Mouse (Mus musculus) embryonic facial prominence, embryonic 12.5 days (tissue): ENCODE results near the gene Exoc6. TPM values are rescaled to one million over a fixed set of nuclear protein-coding genes. Genes with fewer than 3 reads are reported as not detected.
A peak's percentile ranks its signal among the peaks of the same experiment; 100 is the strongest.

ENCODE experiments used
- ATAC-seq: fragments of 200-750 bp; cut with Nextera tagmentation; 2 replicates; pipeline ENCODE4 v1.8.0; 2017; ENCODE audit not compliant: insufficient number of reproducible peaks, insufficient read depth, low FRiP score, low TSS enrichment
- H3K27ac ChIP-seq: fragments of 300-500 bp; sonication (generic); 2 replicates; pipeline ENCODE4 v1.5.1; 2016; ENCODE audit warnings: mild to moderate bottlenecking
- H3K27me3 ChIP-seq: fragments of 300-500 bp; sonication (generic); 2 replicates; pipeline ENCODE4 v1.6.1; 2016; ENCODE audit warnings: mild to moderate bottlenecking, moderate library complexity
- H3K36me3 ChIP-seq: fragments of 300-500 bp; sonication (generic); 2 replicates; pipeline ENCODE4 v1.6.1; 2016; ENCODE audit warnings: mild to moderate bottlenecking
- H3K4me1 ChIP-seq: fragments of 300-500 bp; sonication (generic); 2 replicates; pipeline ENCODE4 v1.6.1; 2016
- H3K4me2 ChIP-seq: fragments of 300-500 bp; sonication (generic); replicated peaks from 2 replicates; pipeline ENCODE4 v1.6.1; 2016; ENCODE audit warnings: mild to moderate bottlenecking, moderate library complexity
- H3K4me3 ChIP-seq: fragments of 300-500 bp; sonication (generic); 2 replicates; pipeline ENCODE4 v1.5.1; 2016; ENCODE audit warnings: mild to moderate bottlenecking
- H3K9ac ChIP-seq: fragments of 300-500 bp; sonication (generic); 2 replicates; pipeline ENCODE4 v1.6.1; 2016; ENCODE audit warnings: mild to moderate bottlenecking, moderate library complexity
- H3K9me3 ChIP-seq: fragments of 300-500 bp; sonication (generic); 2 replicates; pipeline ENCODE4 v1.6.1; 2016; ENCODE audit warnings: mild to moderate bottlenecking, moderate library complexity
- WGBS: fragments of 180-500 bp; shearing (Covaris S2); methylation state at CpG from one replicate; pipeline ENCODE4 v1.1.7; 2016; 5-methylcytosine and 5-hydroxymethylcytosine counted together
- polyA plus RNA-seq: library from polyadenylated mRNA; unstranded; fragments of >200 nt; fragmentation: Nextera tagmentation; extraction: Ambion mirVana; gene quantifications from 2 replicates; pipeline ENCODE4 v1.2.1, GENCODE M21; 2016

The Exoc6 gene
- polyA plus RNA-seq, 1 experiment from 2014 or later, result 7.7 TPM

GRCm38 (mm10) chr19:37585684-37586083 is 35.5 kb downstream of the Exoc6 start:
- Histone ChIP-seq H3K4me2 (no peak overlapping the region), H3K27me3 (no peaks in the 10 kb centered on the region), H3K4me3 (no peak overlapping the region), H3K9ac (no peak overlapping the region), H3K9me3 (no peaks in the 10 kb centered on the region), H3K27ac (no peak overlapping the region), H3K4me1 (no peaks in the 10 kb centered on the region), H3K36me3 (no peaks in the 10 kb centered on the region)
- no peak for ATAC-seq
- WGBS, result 73% methylated on average over 8 of the region's 8 CpGs

GRCm38 (mm10) chr19:37590544-37590943 is 40.3 kb downstream of the Exoc6 start:
- Histone ChIP-seq H3K4me2 (no peak overlapping the region), H3K36me3 (no peaks in the 10 kb centered on the region), H3K9ac (no peak overlapping the region), H3K9me3 (no peaks in the 10 kb centered on the region), H3K27ac (no peak overlapping the region), H3K27me3 (no peaks in the 10 kb centered on the region), H3K4me3 (no peak overlapping the region), H3K4me1 (no peaks in the 10 kb centered on the region)
- WGBS, result 92% methylated on average over 7 of the region's 7 CpGs
- no peak for ATAC-seq

GRCm38 (mm10) chr19:37601968-37602848 is 52.0 kb downstream of the Exoc6 start:
- peak overlapping the region; percentile 32 for H3K4me2 ChIP-seq
- H3K27me3 ChIP-seq, result no peaks in the 10 kb centered on the region
- no peak overlapping the region for H3K9ac ChIP-seq
- 0 out of 2 replicates have a peak, but pooled peaks have one; percentile 47 for ATAC-seq
- no peak overlapping the region for H3K27ac ChIP-seq
- H3K36me3 ChIP-seq, result no peaks in the 10 kb centered on the region
- 32% methylated on average over 22 of the region's 22 CpGs for WGBS
- no peaks in the 10 kb centered on the region for H3K9me3 ChIP-seq
- peaks cover 3% of the 10 kb centered on the region; the same call in 1 of the 2 replicates for H3K4me1 ChIP-seq
- H3K4me3 ChIP-seq, result no peak overlapping the region

GRCm38 (mm10) chr19:37609991-37610390 is 59.8 kb downstream of the Exoc6 start:
- no peak for ATAC-seq
- Histone ChIP-seq H3K4me1 (peaks cover 9% of the 10 kb centered on the region; the same call in 1 of the 2 replicates), H3K4me3 (no peak overlapping the region), H3K4me2 (no peak overlapping the region), H3K27me3 (no peaks in the 10 kb centered on the region), H3K27ac (no peak overlapping the region), H3K9me3 (no peaks in the 10 kb centered on the region), H3K36me3 (no peaks in the 10 kb centered on the region), H3K9ac (no peak overlapping the region)
- 68% methylated on average over 7 of the region's 7 CpGs for WGBS

- Histone ChIP-seq H3K4me2 (no peak overlapping the region), H3K4me1 (peaks cover 9% of the 10 kb centered on the region; the same call in 1 of the 2 replicates), H3K9ac (no peak overlapping the region), H3K4me3 (no peak overlapping the region), H3K9me3 (no peaks in the 10 kb centered on the region), H3K36me3 (no peaks in the 10 kb centered on the region), H3K27ac (no peak overlapping the region), H3K27me3 (no peaks in the 10 kb centered on the region)
- ATAC-seq, result no peak
- WGBS, result 51% methylated on average over 7 of the region's 7 CpGs
These were observed 62.7 kb downstream of the Exoc6 start for GRCm38 (mm10) chr19:37612893-37613292.

GRCm38 (mm10) chr19:37615039-37615630 is 64.9 kb downstream of the Exoc6 start:
- Histone ChIP-seq H3K27me3 (no peaks in the 10 kb centered on the region), H3K36me3 (no peaks in the 10 kb centered on the region), H3K9me3 (no peaks in the 10 kb centered on the region), H3K9ac (no peak overlapping the region), H3K4me2 (no peak overlapping the region), H3K4me1 (peaks cover 9% of the 10 kb centered on the region; the same call in 1 of the 2 replicates), H3K27ac (no peak overlapping the region), H3K4me3 (no peak overlapping the region)
- no peak for ATAC-seq
- 86% methylated on average over 4 of the region's 4 CpGs for WGBS

- WGBS, result 35% methylated on average over 2 of the region's 2 CpGs
- Histone ChIP-seq H3K4me3 (no peak overlapping the region), H3K36me3 (no peaks in the 10 kb centered on the region), H3K4me1 (no peaks in the 10 kb centered on the region), H3K27me3 (no peaks in the 10 kb centered on the region), H3K9ac (no peak overlapping the region), H3K4me2 (no peak overlapping the region), H3K9me3 (no peaks in the 10 kb centered on the region), H3K27ac (no peak overlapping the region)
- ATAC-seq, result no peak
These were observed 97.8 kb downstream of the Exoc6 start for GRCm38 (mm10) chr19:37647994-37648393.

GRCm38 (mm10) chr19:37650526-37650925 is 100.3 kb downstream of the Exoc6 start:
- Histone ChIP-seq H3K4me1 (no peaks in the 10 kb centered on the region), H3K4me3 (no peak overlapping the region), H3K27me3 (no peaks in the 10 kb centered on the region), H3K4me2 (no peak overlapping the region), H3K36me3 (no peaks in the 10 kb centered on the region), H3K9me3 (no peaks in the 10 kb centered on the region), H3K27ac (no peak overlapping the region), H3K9ac (no peak overlapping the region)
- WGBS, result 62% methylated on average over 2 of the region's 2 CpGs
- no peak for ATAC-seq

- H3K27ac ChIP-seq, result no peak overlapping the region
- WGBS, result 19% methylated on average over 5 of the region's 5 CpGs
- H3K4me3 ChIP-seq, result no peak overlapping the region
- no peak for ATAC-seq
- peaks cover 6% of the 10 kb centered on the region for H3K4me1 ChIP-seq
- H3K9ac ChIP-seq, result no peak overlapping the region
- no peaks in the 10 kb centered on the region for H3K27me3 ChIP-seq
- H3K36me3 ChIP-seq, result no peaks in the 10 kb centered on the region
- H3K4me2 ChIP-seq, result no peak overlapping the region
- H3K9me3 ChIP-seq, result no peaks in the 10 kb centered on the region
These were observed 103.8 kb downstream of the Exoc6 start for GRCm38 (mm10) chr19:37654012-37654411.

GRCm38 (mm10) chr19:37656441-37656840 is 106.2 kb downstream of the Exoc6 start:
- ATAC-seq, result no peak
- H3K9ac ChIP-seq, result no peak overlapping the region
- no peaks in the 10 kb centered on the region for H3K9me3 ChIP-seq
- no peaks in the 10 kb centered on the region for H3K27me3 ChIP-seq
- WGBS, result 5% methylated on average over 9 of the region's 9 CpGs
- H3K36me3 ChIP-seq, result no peaks in the 10 kb centered on the region
- no peak overlapping the region for H3K27ac ChIP-seq
- H3K4me1 ChIP-seq, result peaks cover 6% of the 10 kb centered on the region
- H3K4me3 ChIP-seq, result no peak overlapping the region
- H3K4me2 ChIP-seq, result no peak overlapping the region

- ATAC-seq, result no peak
These were observed 115.0 kb downstream of the Exoc6 start for GRCm38 (mm10) chr19:37665256-37665655.

More at GRCm38 (mm10) chr19:37665256-37665655, 115.0 kb downstream of the Exoc6 start:
- H3K9ac ChIP-seq, result no peak overlapping the region
- no peak overlapping the region for H3K4me2 ChIP-seq
- no peaks in the 10 kb centered on the region for H3K9me3 ChIP-seq
- H3K4me3 ChIP-seq, result no peak overlapping the region
- no peak overlapping the region for H3K27ac ChIP-seq
- H3K4me1 ChIP-seq, result no peaks in the 10 kb centered on the region
- WGBS, result 76% methylated on average over 6 of the region's 6 CpGs
- H3K27me3 ChIP-seq, result no peaks in the 10 kb centered on the region
- H3K36me3 ChIP-seq, result no peaks in the 10 kb centered on the region
